ENCODE assay signal across 26 mouse cellular contexts in genomic region chr1:106152742-106153141, GRCm38 (mm10). TPM values are rescaled to one million over a fixed set of nuclear protein-coding genes. Genes with fewer than 3 reads are reported as not detected.
DNase-seq lines count a peak whose midpoint lies in the region; ATAC-seq lines count a peak whose summit lies in the region.
"Had no signal": no experiment of that assay in that cellular context is flagged by ENCODE, and none has a peak within 500 bp of the region (broad histone marks: within the 10 kb centered on the region; RNA-seq: fewer than 3 reads in every experiment).

No protein-coding gene starts in this region.

- 0 out of 2 replicates have a peak, but pooled peaks have one; percentile 8 for ATAC-seq in common myeloid progenitor, adult 5-6 weeks (replicated peaks; ENCODE audit: low read depth, poor library complexity, severe bottlenecking)
- ATAC-seq in megakaryocyte-erythroid progenitor cell, adult 5-6 weeks (replicated peaks; ENCODE audit: low FRiP score, low TSS enrichment, poor library complexity, severe bottlenecking): 0 out of 2 replicates have a peak, but pooled peaks have one; percentile 13
- ATAC-seq: forebrain, embryonic 16.5 days; hindbrain, postnatal 0 days; intestine, postnatal 0 days; midbrain, embryonic 13.5 days had no signal

- no peak overlapping the region for H3K4me3 ChIP-seq in heart, embryonic 10.5 days
- H3K4me3 ChIP-seq: forebrain, embryonic 10.5 days; heart, embryonic 12.5 days; limb, embryonic 12.5 days; liver, embryonic 13.5 days; midbrain, embryonic 13.5 days; neural tube, embryonic 13.5 days had no signal

- H3K27ac ChIP-seq in heart, embryonic 10.5 days: no peak overlapping the region
- H3K27ac ChIP-seq: forebrain, embryonic 10.5 days; hindbrain, postnatal 0 days; limb, embryonic 12.5 days; liver, embryonic 13.5 days; macrophage; midbrain, embryonic 13.5 days; neural tube, embryonic 13.5 days; stomach, postnatal 0 days had no signal

- H3K9me3 ChIP-seq in heart, embryonic 10.5 days: no peaks in the 10 kb centered on the region
- H3K9me3 ChIP-seq: forebrain, embryonic 10.5 days; heart, embryonic 12.5 days; limb, embryonic 12.5 days; liver, embryonic 13.5 days; midbrain, embryonic 13.5 days; neural tube, embryonic 13.5 days had no signal

- H3K36me3 ChIP-seq in heart, embryonic 10.5 days: no peaks in the 10 kb centered on the region
- H3K36me3 ChIP-seq: forebrain, embryonic 10.5 days; heart, embryonic 12.5 days; limb, embryonic 12.5 days; liver, embryonic 13.5 days; midbrain, embryonic 13.5 days; neural tube, embryonic 13.5 days had no signal

- no peaks in the 10 kb centered on the region for H3K27me3 ChIP-seq in heart, embryonic 10.5 days (ENCODE audit: insufficient read depth, poor library complexity, severe bottlenecking)
- H3K27me3 ChIP-seq: CH12.LX; heart, embryonic 12.5 days; limb, embryonic 12.5 days; liver, embryonic 13.5 days; midbrain, embryonic 13.5 days; neural tube, embryonic 13.5 days had no signal

- DNase-seq in heart, adult 11 months: peak; percentile 61
- DNase-seq in heart, embryonic 10.5 days (ENCODE audit: low spot score): no peak
- DNase-seq in B cell, adult 2 months: peak; percentile 20 to 30
- no peak for DNase-seq in ovary, postnatal 14 days (ENCODE audit: low spot score)
- DNase-seq in thymus, adult 18-20 months: no peak
- DNase-seq in heart, adult 8-10 months (ENCODE audit: low spot score): no peak
- DNase-seq: adrenal gland, postnatal 25 days; cerebellum, adult 11 months; cerebellum, adult 9-11 months; heart, postnatal 10 days; kidney, postnatal 25 days; liver, embryonic 13.5 days; lung, adult 2 months had no signal

- H3K4me1 ChIP-seq in heart, embryonic 10.5 days: no peaks in the 10 kb centered on the region
- H3K4me1 ChIP-seq: heart, embryonic 12.5 days; limb, embryonic 12.5 days; liver, embryonic 13.5 days had no signal

RNA-seq across cellular contexts. Expression of gene Phlpp1, which starts 18.8 kb away (rescaled TPM):
- polyA plus RNA-seq in heart, embryonic 10.5 days (2016; fragmentation: Nextera tagmentation; extraction: Ambion mirVana): 4.2 and 4.5 TPM in 2 replicates
- total RNA-seq in common myeloid progenitor, adult 5-6 weeks (2017): 3.1 and 5.3 TPM in 2 replicates
- total RNA-seq in megakaryocyte-erythroid progenitor cell, adult 5-6 weeks (2014; fragmentation: Nextera tagmentation): 2.1 and 7.1 TPM in 2 replicates
- total RNA-seq in megakaryocyte-erythroid progenitor cell, adult 5-6 weeks (2017): 1.6 and 2.3 TPM in 2 replicates
- 10 to 100 TPM; 15.4 to 17.3 (median 16.4) TPM for total RNA-seq in heart, adult 8-10 months (2022)

Comparison
In these comparisons a context has a peak if more than half of its experiments do, and no peak if none do; other contexts are left out.
1. DNase-seq: peak in heart, adult 11 months (single experiment) and B cell, adult 2 months (2 of 2); none in heart, embryonic 10.5 days (single experiment), ovary, postnatal 14 days (single experiment), thymus, adult 18-20 months (0 of 2) and heart, adult 8-10 months (single experiment).